Mouse (Mus musculus) olfactory bulb, adult 2 months (tissue): ENCODE results near the gene Zmynd10.

Source experiments
- CTCF ChIP-seq: fragments of 200-500 bp; IDR thresholded peaks from 2 replicates; pipeline ENCODE4 v1.5.1; 2012; ENCODE audit warnings: low read depth, mild to moderate bottlenecking, low read length, moderate library complexity; ENCODE audit not compliant: insufficient read depth
- POLR2A ChIP-seq: fragments of 200-500 bp; IDR thresholded peaks from 2 replicates; pipeline ENCODE4 v1.6.1; 2012; ENCODE audit warnings: mild to moderate bottlenecking, low read depth, low read length, moderate library complexity; ENCODE audit not compliant: insufficient read depth

DNA sequence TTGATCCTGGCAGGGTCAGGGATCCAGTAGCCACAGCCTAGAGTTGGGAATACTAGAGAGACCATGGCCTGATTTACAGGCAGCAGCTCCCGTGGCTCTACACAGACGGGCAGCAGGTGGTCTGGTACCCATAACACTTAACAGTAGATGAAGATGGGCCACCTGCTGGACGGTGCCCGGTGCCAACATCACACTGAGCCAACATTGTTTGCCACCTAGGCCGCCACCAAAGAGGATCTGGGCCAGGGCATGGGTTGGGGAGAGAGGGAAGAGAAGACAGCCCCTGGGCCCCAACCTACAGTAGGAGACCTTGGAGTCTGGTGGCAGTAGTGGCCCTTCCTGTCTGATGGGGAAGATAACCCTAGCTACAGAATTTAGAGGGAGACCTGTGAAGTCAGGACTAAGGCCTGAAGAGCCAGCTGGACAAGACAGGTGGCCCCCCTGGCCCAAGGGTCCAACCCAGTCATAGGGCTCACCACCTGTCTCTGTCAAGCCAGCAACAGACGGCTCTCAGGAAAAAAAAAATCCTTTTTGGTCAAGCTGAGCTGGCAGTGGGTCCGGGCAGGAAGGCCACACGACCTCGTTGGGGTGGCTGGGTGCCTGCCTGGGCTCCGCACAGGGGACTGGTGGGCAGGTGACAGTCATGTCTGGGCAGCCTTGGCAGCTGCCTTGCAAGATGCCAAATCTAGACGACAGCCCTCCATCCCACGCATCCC is 44.8 kb upstream of the Zmynd10 start:
- TF ChIP-seq CTCF (no peak), POLR2A (no peak)
